Mouse (Mus musculus) E14TG2a.4 (cell line): ENCODE measurements around the gene Mapkap1.

Experiments
- CTCF ChIP-seq: conservative IDR thresholded peaks from 2 replicates; pipeline ENCODE4 v1.5.1; 2014; ENCODE audit warnings: low read length
- POU5F1 ChIP-seq: IDR thresholded peaks from 2 replicates; pipeline ENCODE4 v1.6.1; 2014; ENCODE audit warnings: low read length, borderline replicate concordance

DNA sequence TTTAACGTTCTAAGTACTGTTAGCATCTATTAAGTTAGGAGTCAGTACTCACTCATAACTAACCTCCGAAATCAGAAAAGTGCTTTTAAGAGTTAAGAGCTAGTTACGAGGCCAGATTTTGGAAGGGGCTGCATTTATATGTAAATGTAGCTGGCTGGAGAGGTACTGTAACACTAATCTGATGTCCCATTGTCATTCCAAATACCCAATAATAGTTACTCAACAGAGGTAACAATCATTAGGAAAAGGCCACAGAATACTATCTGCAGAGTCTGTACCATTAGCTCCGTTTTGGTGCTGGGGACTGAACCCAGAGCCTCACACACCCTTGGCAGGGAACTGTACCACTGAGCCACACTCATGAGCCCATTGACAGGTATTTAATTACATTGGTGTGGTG is 7.0 kb upstream of the Mapkap1 start:
- no peak for TF ChIP-seq CTCF
- peak; percentile 69; the same call in 1 of the 2 replicates for TF ChIP-seq POU5F1
